Mouse (Mus musculus): Measurements from ENCODE around the gene Gm4787.

DNA sequence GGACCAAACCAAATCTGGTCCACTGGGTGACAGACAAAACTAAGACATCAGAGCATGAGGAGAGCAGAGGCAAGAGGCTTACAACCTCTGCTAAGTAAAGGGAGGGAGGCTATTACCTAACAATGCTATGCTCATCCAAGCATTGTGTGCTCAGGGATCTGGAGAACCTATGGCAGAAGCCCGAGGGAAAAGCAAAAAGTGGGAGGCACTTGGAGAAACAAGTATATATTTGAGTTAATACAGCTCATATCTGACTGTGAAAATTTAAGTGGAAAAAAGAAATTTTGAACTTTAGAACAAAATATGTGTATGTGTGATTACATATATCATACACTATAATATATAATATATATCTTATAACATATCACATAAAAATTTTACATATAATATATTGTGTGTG, 42.6 kb upstream of the Gm4787 start, which contains the start of gene Adam4:
- TF ChIP-seq CTCF (IDR thresholded peaks at IDR 0.05; ENCODE audit: low read depth) (no peak), EP300 (optimal IDR thresholded peaks at IDR 0.05) (no peak)

All from stomach, postnatal 0 days (tissue).